Mouse (Mus musculus) ES-CJ7 (cell line): ENCODE measurements at regions not wholly inside any gene's neighbourhood (a gene's known extent, or its start where the extent isn't known, plus 50 kb on each side); places are given as distances from the start of the nearest gene placed in this dataset.

Source experiments
- DNase-seq: peaks from one replicate; pipeline ENCODE4 v3.0.0; 2011; ENCODE audit warnings: low read depth, low spot score

DNA sequence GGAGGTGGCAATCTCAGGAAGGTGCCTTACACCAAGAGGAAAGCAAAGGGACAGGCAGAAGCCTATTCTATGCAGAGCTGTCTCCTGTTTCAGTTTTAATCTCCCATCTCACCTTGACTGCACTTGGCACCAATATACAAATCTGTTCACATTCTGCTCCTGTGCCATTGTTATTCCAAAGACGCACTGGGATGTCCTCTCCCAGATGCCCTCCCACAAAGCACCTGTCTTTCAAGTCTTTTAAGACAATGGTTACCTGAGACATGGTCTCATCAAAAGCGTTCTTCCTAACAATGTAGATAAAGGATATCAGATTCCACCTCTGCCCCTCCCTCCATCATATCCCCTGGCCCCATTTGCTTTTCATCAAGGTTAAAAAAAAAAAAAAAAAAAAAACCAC lies 64.2 kb upstream of the Aldh1a3 start:
- peak; percentile 74 for DNase-seq

DNA sequence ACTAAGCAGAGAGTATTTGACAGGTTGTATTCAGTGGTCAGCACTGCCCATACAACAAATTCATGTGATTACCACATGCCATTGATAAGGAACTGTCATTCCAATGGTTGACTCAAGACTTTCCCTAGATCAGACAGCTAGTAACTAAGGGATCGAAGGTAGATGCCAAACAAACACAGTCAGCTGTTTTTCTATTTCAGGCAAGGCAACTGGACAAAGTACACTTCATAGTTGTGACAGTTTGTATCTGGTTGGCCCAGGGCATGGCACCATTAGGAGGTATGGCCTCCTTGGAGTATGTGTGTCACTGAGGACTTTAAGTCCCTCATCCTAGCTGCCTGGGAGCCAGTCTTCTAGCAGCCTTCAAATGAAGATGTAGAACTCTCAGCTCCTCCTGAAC lies 62.8 kb upstream of the Aldh1a3 start:
- DNase-seq: no peak

DNA sequence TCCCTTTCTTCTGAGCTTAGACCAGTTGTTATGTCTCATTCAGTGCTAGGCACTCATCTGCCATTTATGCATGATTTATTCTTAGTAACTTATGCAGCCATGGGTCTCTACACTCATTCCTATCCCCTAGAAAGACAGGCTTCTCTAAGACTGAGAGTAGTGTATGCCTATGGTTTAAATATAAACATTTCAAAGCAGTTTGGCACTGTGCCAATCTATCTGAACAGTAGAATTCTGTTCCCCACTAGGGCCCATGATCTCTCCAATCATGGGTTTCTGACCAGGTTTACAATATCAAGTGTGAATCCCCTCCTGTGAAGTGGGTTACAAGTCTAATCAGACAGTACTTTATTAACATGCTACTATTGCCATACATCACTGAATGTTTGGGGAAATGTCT lies 60.4 kb upstream of the Aldh1a3 start:
- DNase-seq: no peak

DNA sequence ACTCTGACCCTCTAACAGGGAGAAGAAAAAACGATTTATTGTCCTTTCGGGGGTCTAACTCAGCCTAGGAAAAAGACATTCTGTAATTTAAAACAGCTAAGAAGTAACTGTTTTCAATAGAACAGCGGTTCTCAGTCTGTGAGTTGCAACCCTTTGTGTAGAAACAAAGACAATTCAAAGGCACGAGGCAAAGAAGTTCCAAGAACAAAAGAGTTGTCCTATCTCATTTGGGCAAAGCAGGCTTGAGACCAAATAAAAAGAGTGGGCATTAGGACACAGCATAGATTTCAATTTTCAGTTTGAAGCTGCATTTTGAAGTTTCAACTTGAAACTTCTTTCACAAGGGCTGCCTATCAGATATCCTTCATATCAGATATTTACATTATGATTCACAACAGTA lies 53.1 kb upstream of the Aldh1a3 start:
- no peak for DNase-seq

DNA sequence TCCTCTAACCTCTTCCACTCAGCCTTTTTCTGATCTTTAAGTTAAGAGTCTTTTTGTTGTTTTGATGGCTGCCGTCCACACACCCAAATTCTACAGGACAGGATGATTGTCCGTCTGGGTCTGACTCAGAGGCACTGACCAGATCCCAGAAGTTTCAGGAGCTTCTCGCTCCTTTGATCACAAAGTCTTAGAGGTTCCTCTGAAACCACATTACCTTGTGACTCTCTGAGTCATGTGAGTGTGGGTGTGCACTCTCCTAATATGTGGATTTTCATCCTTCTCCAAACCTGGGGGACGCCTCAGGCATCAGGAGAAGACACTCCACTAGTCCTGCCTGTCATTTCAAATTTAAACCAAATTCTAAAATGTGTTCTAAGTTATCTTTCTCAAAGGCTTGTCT lies 52.0 kb upstream of the Aldh1a3 start:
- no peak for DNase-seq

DNA sequence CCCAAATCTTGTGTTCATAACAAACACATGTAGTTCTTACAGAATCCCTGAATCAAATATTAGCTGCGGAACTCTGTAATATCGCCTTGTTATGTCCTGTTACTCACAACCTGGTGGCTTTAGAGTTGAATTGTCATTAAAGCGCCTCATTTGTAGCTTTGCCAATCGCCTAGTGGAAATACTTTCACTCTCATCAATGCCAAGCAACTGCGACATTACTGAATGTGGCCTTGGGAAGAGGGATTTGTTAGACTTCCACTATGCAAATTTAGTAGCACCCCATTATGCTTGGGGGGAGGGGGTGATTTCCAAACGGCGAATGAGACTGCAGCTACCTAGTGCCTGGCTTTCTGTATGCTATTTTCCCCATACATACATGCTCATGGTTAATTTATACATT lies 50.8 kb upstream of the Aldh1a3 start:
- no peak for DNase-seq

DNA sequence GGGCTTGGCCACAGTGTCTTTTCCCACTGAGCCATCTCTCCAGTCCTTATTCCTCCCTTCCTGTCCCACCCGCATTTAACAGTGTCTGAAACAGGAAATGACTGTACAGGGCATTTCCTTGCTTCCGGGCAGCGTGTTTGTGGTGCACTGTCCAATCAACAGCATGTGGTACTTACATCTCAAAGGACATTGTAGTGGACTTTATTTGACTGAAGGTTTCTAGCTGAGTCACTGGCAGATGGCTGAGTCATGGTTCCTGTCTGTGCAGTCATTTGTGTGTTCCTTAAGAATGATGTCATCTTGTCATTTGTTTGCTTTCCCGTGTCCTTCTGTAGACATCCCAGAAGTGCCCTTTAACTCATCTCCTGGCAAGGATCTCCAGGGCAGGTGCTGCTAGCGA lies 50.2 kb upstream of the Aldh1a3 start:
- peak; percentile 25 for DNase-seq
